Mouse (Mus musculus): ENCODE measurements around the gene Fgd5.

DNA sequence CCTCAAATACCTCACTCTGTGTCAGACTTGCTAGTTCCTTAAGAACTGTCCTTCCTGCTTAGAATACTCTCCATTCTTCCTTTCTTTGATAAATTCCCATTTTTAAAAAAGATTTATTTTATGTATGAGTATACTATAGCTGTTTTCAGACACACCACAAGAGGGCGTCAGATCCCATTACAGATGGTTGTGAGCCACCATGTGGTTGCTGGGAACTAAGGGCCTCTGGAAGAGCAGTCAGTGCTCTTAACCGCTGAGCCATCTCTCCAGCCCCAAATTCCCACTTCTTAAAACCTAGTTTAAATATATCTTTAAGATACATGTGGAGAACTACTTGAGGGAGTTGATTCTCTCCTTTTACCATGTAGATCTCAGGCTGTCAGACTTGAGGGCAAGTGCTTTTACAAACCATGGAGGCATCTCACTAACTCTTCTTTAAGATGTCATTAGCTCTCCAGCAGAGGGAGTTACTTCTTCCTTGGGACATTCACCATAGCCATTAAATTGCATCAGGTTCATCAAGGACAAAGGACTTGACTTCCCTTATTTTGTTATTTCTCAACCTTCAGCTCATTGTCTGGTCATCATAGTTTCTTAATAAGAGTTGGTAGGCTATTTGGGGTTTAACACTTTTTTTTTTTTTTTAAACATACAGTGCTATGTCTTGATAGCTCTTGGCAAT lies 122.1 kb downstream of the Fgd5 start:
- TF ChIP-seq USF1 (IDR thresholded peaks at IDR 0.05; ENCODE audit: low read depth): no peak
- TF ChIP-seq POLR2A (IDR thresholded peaks at IDR 0.05; ENCODE audit: insufficient read length, low read depth): no peak
- TF ChIP-seq MYOG (IDR thresholded peaks at IDR 0.05; ENCODE audit: control insufficient read depth in 1 of 3, insufficient read depth in 1 of 3, insufficient read length in 2 of 3, low read depth in 2 of 3): no peak
- TF ChIP-seq POLR2AphosphoS2 (IDR thresholded peaks at IDR 0.05; ENCODE audit: insufficient read length, low read depth): no peak
- TF ChIP-seq REST (IDR thresholded peaks at IDR 0.05; ENCODE audit: insufficient read depth, insufficient read length): no peak
- no peak for TF ChIP-seq CEBPB (IDR thresholded peaks at IDR 0.05; ENCODE audit: insufficient read depth, poor library complexity, severe bottlenecking)
- TF ChIP-seq E2F4 (IDR thresholded peaks at IDR 0.05; ENCODE audit: insufficient read depth): no peak
- no peak for TF ChIP-seq MAX (IDR thresholded peaks at IDR 0.05; ENCODE audit: low read depth)
- TF ChIP-seq TCF12 (IDR thresholded peaks at IDR 0.05; ENCODE audit: insufficient read depth, poor library complexity, severe bottlenecking): no peak
- no peak for TF ChIP-seq MYOD1 (IDR thresholded peaks at IDR 0.05; ENCODE audit: control insufficient read depth in 1 of 3, insufficient read length in 2 of 3, low read depth in 2 of 3)
- no peak for TF ChIP-seq SRF (IDR thresholded peaks at IDR 0.05; ENCODE audit: control insufficient read depth, insufficient read length, low read depth)
- TF ChIP-seq TCF3 (IDR thresholded peaks at IDR 0.05; ENCODE audit: insufficient read length, low read depth): no peak
